Mouse (Mus musculus) liver, adult 2 months (tissue): ENCODE data around the gene Pkd2l1.

ENCODE experiments used
- CTCF ChIP-seq: fragments of 200-500 bp; IDR thresholded peaks from 2 replicates; pipeline ENCODE4 v1.5.1; 2011; ENCODE audit warnings: low read depth, low read length, control low read depth
- POLR2A ChIP-seq: fragments of 200-500 bp; IDR thresholded peaks from 2 replicates; pipeline ENCODE4 v1.6.1; 2011; ENCODE audit warnings: low read length, control low read depth; ENCODE audit not compliant: insufficient read depth; ENCODE audit errors: extremely low read depth

GRCm38 (mm10) chr19:44238906-44239305 lies 46.7 kb upstream of the Pkd2l1 start:
- TF ChIP-seq CTCF (no peak), POLR2A (no peak)
